Mouse (Mus musculus) G1E (cell line): Measurements from ENCODE around the gene Ccsap.

Experiments
- CTCF ChIP-seq: IDR thresholded peaks from 2 replicates; pipeline ENCODE4 v1.5.1; 2012; ENCODE audit warnings: low read depth, low read length, inconsistent platforms, mixed read lengths
- GATA2 ChIP-seq: IDR thresholded peaks from 2 replicates; pipeline ENCODE4 v1.6.1; 2012; ENCODE audit warnings: low read depth, low read length, inconsistent platforms, borderline replicate concordance
- POLR2AphosphoS5 ChIP-seq: IDR thresholded peaks from 2 replicates; pipeline ENCODE4 v1.6.1; 2012; ENCODE audit warnings: low read depth, low read length, inconsistent platforms; ENCODE audit not compliant: insufficient replicate concordance

DNA sequence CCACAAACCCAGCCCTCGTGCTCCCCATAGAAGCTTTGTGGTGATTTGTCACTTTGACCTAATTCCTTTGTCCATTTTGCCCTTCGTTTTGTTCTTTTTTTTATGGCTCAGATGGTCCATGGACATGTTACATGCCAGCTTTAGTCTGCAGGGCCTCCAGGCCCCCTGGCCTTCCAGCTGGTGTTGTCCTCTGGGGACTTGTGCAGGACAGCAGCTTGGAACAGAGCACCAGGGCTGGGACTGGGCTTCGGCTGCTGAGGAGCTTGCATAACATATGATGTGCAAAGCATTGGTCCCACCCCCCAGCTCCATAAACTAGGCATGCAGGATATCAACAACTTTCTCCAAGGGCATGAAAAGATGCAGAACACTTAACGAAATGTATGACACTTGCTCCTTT lies 29.8 kb upstream of the Ccsap start:
- TF ChIP-seq CTCF (no peak), POLR2AphosphoS5 (no peak), GATA2 (no peak)
